Mouse (Mus musculus) CH12.LX (cell line): ENCODE results near the gene Tcf25. TPM values are rescaled to one million over a fixed set of nuclear protein-coding genes. Genes with fewer than 3 reads are reported as not detected.

ENCODE experiments used
- DNase-seq: peaks from one replicate; pipeline ENCODE4 v3.0.0-alpha.2; 2013; ENCODE audit errors: extremely low read depth
- H3K27ac ChIP-seq: 2 replicates; pipeline ENCODE4 v1.5.1; 2012; ENCODE audit warnings: low read depth, mild to moderate bottlenecking, control low read depth, moderate library complexity; ENCODE audit not compliant: insufficient read depth
- H3K27me3 ChIP-seq: replicated peaks from 2 replicates; pipeline ENCODE3; 2012; ENCODE audit warnings: inconsistent platforms
- H3K36me3 ChIP-seq, 2 experiments: replicated peaks in 1 of 2; 2 replicates each; pipeline versions ENCODE3 to v1.6.1; 2012; ENCODE audit warnings: inconsistent platforms in 1 of 2, low read length in 1 of 2, mild to moderate bottlenecking in 1 of 2, mixed read lengths in 1 of 2, moderate library complexity in 1 of 2; ENCODE audit not compliant: control insufficient read depth in 1 of 2, insufficient read depth in 1 of 2
- H3K4me1 ChIP-seq, 2 experiments: 2 replicates each; pipeline ENCODE4 v1.6.1; 2012; ENCODE audit warnings: inconsistent platforms in 1 of 2, moderate library complexity in 1 of 2; ENCODE audit not compliant: insufficient read depth in 2 of 2, control insufficient read depth in 1 of 2
- H3K4me2 ChIP-seq: 2 replicates; pipeline ENCODE4 v1.6.1; 2012; ENCODE audit warnings: low read depth, mild to moderate bottlenecking, control low read depth; ENCODE audit not compliant: poor library complexity, insufficient read depth, severe bottlenecking
- H3K4me3 ChIP-seq, 3 experiments: fragments of 150-350 bp in 1 of 3; sonication (generic) in 1 of 3; replicated peaks in 1 of 3; 2 replicates each; pipeline versions ENCODE3 to v1.5.1; 2011 to 2012; ENCODE audit warnings: low read depth in 2 of 3, low read length in 2 of 3, mild to moderate bottlenecking in 2 of 3, moderate library complexity in 2 of 3, control low read depth in 1 of 3, improper control_type of control experiment in 1 of 3, inconsistent platforms in 1 of 3, mixed read lengths in 1 of 3; ENCODE audit not compliant: poor library complexity in 1 of 3
- H3K79me2 ChIP-seq: replicated peaks from 2 replicates; pipeline ENCODE4 v1.6.1; 2012; ENCODE audit warnings: mild to moderate bottlenecking, moderate library complexity; ENCODE audit not compliant: control insufficient read depth, poor library complexity, insufficient read depth, severe bottlenecking; ENCODE audit errors: extremely low read depth
- H3K9ac ChIP-seq: 2 replicates; pipeline ENCODE4 v1.6.1; 2012; ENCODE audit warnings: low read depth, mild to moderate bottlenecking, control low read depth, moderate library complexity; ENCODE audit not compliant: insufficient read depth
- H3K9me3 ChIP-seq: replicated peaks from 2 replicates; pipeline ENCODE3; 2012; ENCODE audit warnings: low read length, inconsistent platforms, mixed read lengths
- CHD2 ChIP-seq: IDR thresholded peaks from 2 replicates; pipeline ENCODE4 v1.6.1; 2011; ENCODE audit warnings: low read length, improper control_type of control experiment
- EP300 ChIP-seq: IDR thresholded peaks from 2 replicates; pipeline ENCODE4 v1.6.1; 2011; ENCODE audit warnings: low read length, improper control_type of control experiment
- ETS1 ChIP-seq: conservative IDR thresholded peaks from 2 replicates; pipeline ENCODE4 v1.6.1; 2012; ENCODE audit warnings: low read depth, mild to moderate bottlenecking, inconsistent platforms, low read length, improper control_type of control experiment, moderate library complexity
- GABPA ChIP-seq: IDR thresholded peaks from 2 replicates; pipeline ENCODE4 v1.6.1; 2012; ENCODE audit warnings: low read depth, low read length, improper control_type of control experiment, inconsistent platforms; ENCODE audit not compliant: insufficient replicate concordance
- IRF4 ChIP-seq: IDR thresholded peaks from 2 replicates; pipeline ENCODE4 v1.6.1; 2014; ENCODE audit warnings: low read depth, mild to moderate bottlenecking, inconsistent platforms, low read length, improper control_type of control experiment
- MAFK ChIP-seq: IDR thresholded peaks from 2 replicates; pipeline ENCODE4 v1.6.1; 2011; ENCODE audit warnings: low read length, improper control_type of control experiment; ENCODE audit not compliant: insufficient replicate concordance
- MAX ChIP-seq: IDR thresholded peaks from 2 replicates; pipeline ENCODE4 v1.6.1; 2011; ENCODE audit warnings: low read length, improper control_type of control experiment
- MXI1 ChIP-seq: IDR thresholded peaks from 2 replicates; pipeline ENCODE4 v1.6.1; 2011; ENCODE audit warnings: mild to moderate bottlenecking, low read depth, low read length, improper control_type of control experiment
- NELFE ChIP-seq: IDR thresholded peaks from 2 replicates; pipeline ENCODE4 v1.6.1; 2011; ENCODE audit warnings: low read depth, low read length, improper control_type of control experiment
- POLR2A ChIP-seq: IDR thresholded peaks from 2 replicates; pipeline ENCODE4 v1.6.1; 2011; ENCODE audit warnings: low read depth, mild to moderate bottlenecking, improper control_type of control experiment, low read length
- POLR2AphosphoS2 ChIP-seq: IDR thresholded peaks from 2 replicates; pipeline ENCODE4 v1.6.1; 2011; ENCODE audit warnings: low read depth, low read length, improper control_type of control experiment
- RCOR1 ChIP-seq: conservative IDR thresholded peaks from 2 replicates; pipeline ENCODE4 v1.6.1; 2012; ENCODE audit warnings: low read depth, mild to moderate bottlenecking, inconsistent platforms, low read length, improper control_type of control experiment
- TCF12 ChIP-seq: IDR thresholded peaks from 2 replicates; pipeline ENCODE4 v1.6.1; 2014; ENCODE audit warnings: low read depth, mild to moderate bottlenecking, inconsistent platforms, low read length, improper control_type of control experiment
- UBTF ChIP-seq: IDR thresholded peaks from 2 replicates; pipeline ENCODE4 v1.6.1; 2012; ENCODE audit warnings: low read depth, mild to moderate bottlenecking, inconsistent platforms, low read length, improper control_type of control experiment, moderate library complexity
- USF2 ChIP-seq: conservative IDR thresholded peaks from 2 replicates; pipeline ENCODE4 v1.6.1; 2011; ENCODE audit warnings: low read depth, low read length, improper control_type of control experiment
- ZC3H11A ChIP-seq: IDR thresholded peaks from 2 replicates; pipeline ENCODE4 v1.6.1; 2012; ENCODE audit warnings: low read depth, mild to moderate bottlenecking, inconsistent platforms, low read length, improper control_type of control experiment
- ZNF384 ChIP-seq: IDR thresholded peaks from 2 replicates; pipeline ENCODE4 v1.6.1; 2012; ENCODE audit warnings: low read depth, low read length, improper control_type of control experiment, inconsistent platforms
- dilution Hi-C: fragments of 300-500 bp; cut with MboI; formaldehyde crosslinking; loops from 2 replicates; pipeline ENCODE4 v1.14.3; 2020; ENCODE audit warnings: low sequenced_read_pairs; ENCODE audit not compliant: extremely low pct_unique_long_range_greater_than_20kb, extremely low pct_ligation_motif_present
- in situ Hi-C: fragments of 300-500 bp; cut with MboI; formaldehyde crosslinking; loops from 3 replicates; pipeline ENCODE4 v1.14.3; 2019; ENCODE audit warnings: low sequenced_read_pairs, low pct_ligation_motif_present, low pct_unique_long_range_greater_than_20kb, mixed read lengths
- polyA plus RNA-seq: library from polyadenylated mRNA; unstranded; fragments of >175 nt; gene quantifications from 2 replicates; pipeline ENCODE4 v1.2.1, GENCODE M21; 2012; ENCODE audit warnings: low read depth; ENCODE audit not compliant: insufficient read length
- total RNA-seq, 2 experiments: library from RNA; depleted of rRNA; stranded (reverse); fragments of 300-350 nt in 1 of 2; fragments of >200 nt in 1 of 2; gene quantifications; 2 replicates each; pipeline ENCODE4 v1.2.3; 2012 to 2014

The Tcf25 gene
- total and polyA plus RNA-seq, 3 experiments, result 168 to 393 (median 207) TPM

DNA sequence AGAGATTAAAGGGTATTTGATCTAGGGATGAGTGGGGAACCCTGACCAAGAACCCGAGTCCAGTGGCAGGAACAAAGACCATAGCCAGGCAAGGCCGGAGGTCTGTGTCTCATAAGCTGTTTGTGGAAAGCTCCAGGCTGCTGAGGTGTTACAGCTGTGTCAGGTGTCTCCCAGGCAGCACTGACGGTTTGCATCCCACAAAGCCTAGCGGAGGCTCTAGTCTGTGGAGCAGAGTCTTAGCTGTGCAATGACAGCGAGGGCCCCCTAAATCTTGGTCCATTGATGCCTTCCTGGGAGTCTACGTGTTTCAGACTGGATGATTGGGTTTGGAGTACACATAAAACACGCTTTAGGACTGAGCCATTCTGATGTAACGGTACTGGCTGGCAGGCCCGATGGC is 28.4 kb downstream of the Tcf25 start:
- H3K4me3 ChIP-seq, result no peak overlapping the region
- dilution Hi-C loops, result no loop called here
- peaks cover 0 to 8% of the 10 kb centered on the region in 2 experiments; a peak in 2 of 4 replicates for H3K4me1 ChIP-seq
- no peaks in the 10 kb centered on the region for H3K9me3 ChIP-seq
- H3K27ac ChIP-seq, result no peak overlapping the region
- no peak for DNase-seq
- in situ Hi-C loops, result no loop called here
- H3K27me3 ChIP-seq, result no peaks in the 10 kb centered on the region
- no peaks in the 10 kb centered on the region for H3K79me2 ChIP-seq
- no peak overlapping the region for H3K9ac ChIP-seq
- peaks cover 57 to 71% of the 10 kb centered on the region in 2 experiments for H3K36me3 ChIP-seq
- TF ChIP-seq MXI1, result no peak
- TF ChIP-seq CHD2, result no peak
- TF ChIP-seq POLR2A, result no peak
- TF ChIP-seq MAX, result no peak
- no peak for TF ChIP-seq NELFE
- TF ChIP-seq TCF12, result no peak
- TF ChIP-seq ETS1, result no peak
- no peak for TF ChIP-seq USF2
- no peak for TF ChIP-seq MAFK
- no peak for TF ChIP-seq ZC3H11A
- no peak for TF ChIP-seq ZNF384
- TF ChIP-seq GABPA, result no peak
- TF ChIP-seq RCOR1, result no peak
- TF ChIP-seq IRF4, result no peak
- no peak for TF ChIP-seq EP300
- no peak for TF ChIP-seq UBTF
- H3K4me2 ChIP-seq, result no peak overlapping the region

DNA sequence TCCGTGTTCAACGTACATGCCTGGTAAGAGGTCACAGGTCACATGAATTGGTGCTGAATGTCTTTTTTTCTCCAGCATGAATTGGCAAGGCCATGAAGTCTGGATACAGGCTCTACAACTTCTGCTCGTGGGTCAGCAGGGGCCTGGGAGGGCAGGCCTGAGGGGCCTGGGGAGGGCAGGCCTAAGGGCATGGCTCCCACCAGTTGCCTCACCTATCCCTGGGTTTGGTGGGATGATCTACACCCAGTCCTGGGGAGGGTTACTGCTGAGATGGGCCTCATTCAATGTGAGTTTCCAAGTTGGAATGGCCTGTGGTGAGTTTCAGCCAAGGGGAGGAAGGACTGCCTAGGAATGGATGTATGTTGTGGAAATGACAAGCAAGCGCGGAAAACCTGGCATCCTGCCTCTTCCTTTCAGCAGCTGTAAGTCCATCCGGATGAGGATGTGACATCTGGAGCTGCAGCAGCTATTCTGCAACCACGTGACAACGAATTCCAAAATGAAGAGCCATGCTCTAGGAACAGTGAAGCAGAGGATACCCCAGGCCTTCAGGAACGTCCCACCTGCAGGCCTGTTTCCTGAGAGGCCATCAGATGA is 29.3 kb downstream of the Tcf25 start:
- in situ Hi-C loops (no loop called here), dilution Hi-C loops (no loop called here)
- Histone ChIP-seq H3K4me2 (no peak overlapping the region), H3K79me2 (no peaks in the 10 kb centered on the region), H3K4me3 (no peak overlapping the region), H3K4me1 (peaks cover 2 to 11% of the 10 kb centered on the region in 2 experiments), H3K9me3 (no peaks in the 10 kb centered on the region), H3K36me3 (peaks cover 49 to 64% of the 10 kb centered on the region in 2 experiments), H3K9ac (no peak overlapping the region), H3K27me3 (peaks cover 5% of the 10 kb centered on the region), H3K27ac (no peak overlapping the region)
- no peak for TF ChIP-seq ZNF384
- TF ChIP-seq POLR2AphosphoS2, result peak; percentile 31; the same call in 1 of the 2 replicates
- DNase-seq, result no peak
